Mouse (Mus musculus): ENCODE measurements around the gene Ssr4. TPM values are rescaled to one million over a fixed set of nuclear protein-coding genes. Genes with fewer than 3 reads are reported as not detected.

The Ssr4 gene
- total RNA-seq, 2 experiments from 2014 or later: 77.3 to 79.0 TPM

DNA sequence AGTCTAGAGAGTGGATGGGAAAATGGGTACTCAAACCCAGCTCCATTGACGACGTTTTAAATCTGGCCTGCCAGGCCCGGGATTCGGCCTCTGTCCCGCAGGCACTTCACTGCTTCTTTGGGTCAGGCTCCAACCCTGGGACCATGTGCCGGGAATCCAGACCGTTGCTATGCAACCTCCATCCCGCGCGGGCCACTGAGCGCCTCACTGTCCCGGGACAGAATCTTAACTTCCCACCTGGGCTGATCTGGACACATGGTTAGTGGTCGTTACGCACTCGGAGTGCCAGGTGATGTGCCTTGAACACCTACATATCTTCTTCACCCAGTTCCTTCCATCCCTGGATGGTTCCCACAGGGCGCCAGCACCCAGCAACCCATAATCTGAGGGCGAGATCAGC lies 36.9 kb downstream of the Ssr4 start:
- no peak for TF ChIP-seq CTCF (IDR thresholded peaks at IDR 0.05)
- Histone ChIP-seq H3K4me3 (peak overlapping the region; percentile 81), H3K27ac (no peak overlapping the region)
- DNase-seq: no peak
- intact Hi-C loops (cut with DNase I): no loop called here

DNA sequence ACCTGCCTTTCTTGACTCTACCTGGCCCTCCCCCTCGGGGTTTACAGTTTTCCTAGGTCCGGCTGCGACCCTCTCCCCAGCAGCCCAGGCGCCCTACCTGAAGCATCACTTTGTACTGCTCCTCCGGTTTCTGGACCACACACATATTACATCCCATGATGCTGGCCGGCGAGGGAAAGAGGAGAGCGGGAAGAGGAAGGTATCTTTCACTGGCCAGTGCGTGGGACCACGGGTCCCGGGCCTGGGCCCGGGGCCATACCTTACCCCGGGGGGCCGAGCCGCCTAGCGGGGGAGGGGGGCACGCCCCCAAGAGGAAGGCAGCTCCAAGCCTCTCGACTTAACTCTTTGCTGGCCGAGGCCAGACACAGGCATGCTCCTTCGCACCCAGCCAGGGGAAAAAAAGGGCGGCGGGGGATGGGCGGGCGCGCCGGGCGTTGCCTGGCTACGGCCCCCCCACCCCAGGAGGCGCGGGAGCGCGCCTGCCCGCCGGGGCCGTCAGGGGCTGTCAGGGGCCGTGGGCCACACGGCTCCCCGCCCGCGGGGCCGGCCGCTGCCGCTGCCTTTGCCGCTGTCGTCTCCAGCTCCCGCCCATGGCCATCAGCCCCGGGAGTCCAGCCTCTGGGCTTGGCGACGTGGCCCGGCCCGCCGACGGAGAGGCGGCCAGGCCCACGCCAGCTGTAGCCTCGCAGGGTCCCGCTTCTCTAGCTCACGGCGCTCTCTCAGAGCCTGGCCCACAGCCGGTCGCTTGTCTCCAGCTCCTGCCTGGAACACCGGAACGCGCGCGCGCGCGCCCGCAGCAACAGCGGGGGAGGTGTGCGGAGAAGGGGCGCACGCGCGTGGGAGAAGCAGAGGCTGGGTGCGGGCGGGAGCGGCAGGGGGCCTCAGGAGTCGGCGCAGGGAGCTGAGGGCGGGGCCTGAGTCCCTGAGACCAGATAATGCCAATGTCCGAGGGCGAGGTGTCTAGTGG lies 37.6 kb downstream of the Ssr4 start, which contains the start of gene Pdzd4:
Pdzd4 (minus strand) TSS at position 785 of the 967 bp plus-strand sequence.
- no peak for TF ChIP-seq CTCF (IDR thresholded peaks at IDR 0.05)
- peak within 1 kb of the TSS; percentile 58 for H3K27ac ChIP-seq
- DNase-seq: peak; percentile 65
- intact Hi-C loops (cut with DNase I): no loop called here
- H3K4me3 ChIP-seq: peak within 1 kb of the TSS; percentile 81

DNA sequence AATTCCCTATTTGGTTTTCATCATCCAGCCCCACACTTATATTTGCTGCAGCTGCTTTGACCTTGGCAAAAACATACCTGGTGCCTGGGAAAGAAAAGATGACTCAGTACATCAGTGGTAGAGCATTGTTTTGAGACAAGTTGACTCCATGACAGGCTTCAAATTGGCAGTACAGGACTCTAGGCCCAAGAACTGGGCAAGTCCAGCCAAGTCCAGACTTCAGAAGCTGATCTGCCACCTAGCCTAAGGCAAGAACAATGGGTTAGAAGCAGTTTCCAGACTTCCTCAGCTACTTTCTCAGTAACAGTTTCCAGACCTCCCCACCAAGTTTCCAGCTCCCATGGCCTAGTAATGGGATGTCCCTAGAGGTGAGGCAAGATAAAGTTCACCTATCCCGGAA lies 48.9 kb downstream of the Ssr4 start:
- Histone ChIP-seq H3K4me3 (no peak overlapping the region), H3K27ac (no peak overlapping the region)
- no peak for DNase-seq
- intact Hi-C loops (cut with DNase I): no loop called here
- no peak for TF ChIP-seq CTCF (IDR thresholded peaks at IDR 0.05)

- H3K4me3 ChIP-seq: no peak overlapping the region
- TF ChIP-seq CTCF (IDR thresholded peaks at IDR 0.05): no peak
- no peak for DNase-seq
- intact Hi-C loops (cut with DNase I): no loop called here
- H3K27ac ChIP-seq: no peak overlapping the region
Measured at GRCm38 (mm10) chrX:73836691-73837090, 49.9 kb downstream of the Ssr4 start.

Other genes starting within 250 kb of the Ssr4 start
- not detected for gene Dusp9, start 147.6 kb upstream of the Ssr4 start, total RNA-seq (2021)
- 10 to 100 TPM in 1 of 2 experiments, 1 to 10 TPM in 1; 8.1 to 10.6 TPM for gene Pnck, start 126.9 kb upstream of the Ssr4 start, total RNA-seq (2021)
- 100 to 1,000 TPM; 125 to 154 TPM for gene Slc6a8, start 113.9 kb upstream of the Ssr4 start, total RNA-seq (2021)
- gene Bcap31, start 70.9 kb upstream of the Ssr4 start, total RNA-seq (2021): 10 to 100 TPM; 48.5 to 55.8 TPM
- 10 to 100 TPM; 20.1 to 24.2 TPM for gene Abcd1, start 70.4 kb upstream of the Ssr4 start, total RNA-seq (2021)
- gene Plxnb3, start 29.9 kb upstream of the Ssr4 start, total RNA-seq (2021): under 1 TPM; 0.54 to 0.75 TPM
- gene Srpk3, start 12.6 kb upstream of the Ssr4 start, total RNA-seq (2021): 10 to 100 TPM; 34.6 to 41.2 TPM
- gene Idh3g, start 131 bp upstream of the Ssr4 start, total RNA-seq (2021): 100 to 1,000 TPM; 384 to 433 TPM
- gene Pdzd4, start 37.9 kb downstream of the Ssr4 start, total RNA-seq (2021): 1 to 10 TPM in 1 of 2 experiments, under 1 TPM in 1; 0.56 to 1.3 TPM
- not detected for gene Avpr2, start 105.1 kb downstream of the Ssr4 start, total RNA-seq (2021)
- gene L1cam, start 109.1 kb downstream of the Ssr4 start, total RNA-seq (2021): 1 to 10 TPM; 2.3 to 3.2 TPM
- under 1 TPM; 0.59 to 0.89 TPM for gene Arhgap4, start 134.8 kb downstream of the Ssr4 start, total RNA-seq (2021)
- gene Naa10, start 134.9 kb downstream of the Ssr4 start, total RNA-seq (2021): 10 to 100 TPM; 51.2 to 63.4 TPM
- gene Renbp, start 143.8 kb downstream of the Ssr4 start, total RNA-seq (2021): 1 to 10 TPM; 1.4 to 1.7 TPM
- gene Hcfc1, start 179.3 kb downstream of the Ssr4 start, total RNA-seq (2021): 10 to 100 TPM; 35.5 to 36.0 TPM
- 10 to 100 TPM; 35.1 to 40.5 TPM for gene Irak1, start 236.9 kb downstream of the Ssr4 start, total RNA-seq (2021)

All from gastrocnemius, adult 2 months (tissue).